Mouse (Mus musculus) heart, adult 9 months (tissue): ENCODE results near the gene Atp8a2.
A peak's percentile ranks its signal among the peaks of the same experiment; 100 is the strongest.
"Not testable (repeated sequence)": the region's sequence is repeated elsewhere in the genome, so short reads cannot be mapped to it uniquely, and the experiment has no call there.

Experiments
- DNase-seq, 2 experiments: peaks; one replicate each; pipeline ENCODE4 v3.0.0; 2022; ENCODE audit warnings: low spot score in 2 of 2

Gene Atp8a2

GRCm38 (mm10) chr14:59783348-59784341, 413.3 kb downstream of the Atp8a2 start:
- DNase-seq: no peak

- DNase-seq: no peak
These were observed 416.6 kb downstream of the Atp8a2 start for GRCm38 (mm10) chr14:59780391-59780790.

GRCm38 (mm10) chr14:59762227-59762626, 434.8 kb downstream of the Atp8a2 start:
- no peak for DNase-seq

GRCm38 (mm10) chr14:59759900-59760493, 437.0 kb downstream of the Atp8a2 start:
- no peak for DNase-seq

DNA sequence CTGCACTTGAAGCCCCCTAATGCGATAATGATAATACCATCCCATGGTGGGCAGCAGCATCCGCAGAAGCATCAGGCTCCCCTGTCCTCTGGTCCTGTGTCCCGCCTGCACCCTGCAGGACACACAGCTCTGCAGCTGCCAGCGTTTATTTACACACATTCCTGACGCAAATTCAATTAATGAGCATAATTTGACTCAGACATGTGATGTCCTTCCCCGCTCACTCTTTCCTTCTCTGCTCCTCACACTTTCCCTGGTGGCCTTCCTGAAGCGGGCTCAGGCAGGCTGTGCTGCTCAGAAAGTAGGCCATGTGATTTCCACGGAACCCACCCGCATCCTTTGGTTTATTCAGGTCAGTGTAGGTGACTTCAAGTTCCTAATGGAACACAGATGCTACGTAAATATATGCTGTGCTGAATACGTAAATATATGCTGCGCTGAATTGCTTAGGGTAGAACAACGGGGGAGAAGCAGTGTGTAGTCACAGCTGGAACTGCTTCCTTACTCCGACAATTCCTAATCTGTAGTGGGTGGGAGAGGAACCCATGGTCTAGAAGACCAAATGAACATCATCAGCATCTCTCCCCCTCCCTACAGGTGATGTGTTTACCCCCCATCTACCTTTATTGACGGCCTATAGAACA, 437.7 kb downstream of the Atp8a2 start:
- no peak for DNase-seq

- no peak for DNase-seq
These were observed 444.6 kb downstream of the Atp8a2 start for GRCm38 (mm10) chr14:59752401-59752800.

DNA sequence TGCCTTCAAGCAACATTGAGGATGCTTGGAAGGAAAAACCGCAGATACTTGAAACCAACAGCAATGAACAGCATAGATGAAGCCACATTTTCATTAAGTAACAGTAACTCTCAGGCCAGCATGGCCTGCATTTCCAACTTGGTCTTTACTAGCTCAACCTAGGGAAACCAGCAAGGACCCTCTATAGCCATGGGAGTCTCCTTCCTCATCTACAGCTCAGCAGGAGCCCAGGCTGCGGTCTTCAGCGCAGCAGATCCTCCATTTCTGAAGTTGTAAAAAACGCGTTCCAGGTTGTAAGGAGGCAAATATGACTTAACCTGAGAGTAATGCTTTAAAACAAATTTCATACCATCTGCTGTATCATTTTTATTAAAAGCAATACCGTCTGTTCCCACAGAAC, 447.0 kb downstream of the Atp8a2 start:
- DNase-seq: no peak

GRCm38 (mm10) chr14:59745676-59746075, 451.3 kb downstream of the Atp8a2 start:
- DNase-seq: no peak

DNA sequence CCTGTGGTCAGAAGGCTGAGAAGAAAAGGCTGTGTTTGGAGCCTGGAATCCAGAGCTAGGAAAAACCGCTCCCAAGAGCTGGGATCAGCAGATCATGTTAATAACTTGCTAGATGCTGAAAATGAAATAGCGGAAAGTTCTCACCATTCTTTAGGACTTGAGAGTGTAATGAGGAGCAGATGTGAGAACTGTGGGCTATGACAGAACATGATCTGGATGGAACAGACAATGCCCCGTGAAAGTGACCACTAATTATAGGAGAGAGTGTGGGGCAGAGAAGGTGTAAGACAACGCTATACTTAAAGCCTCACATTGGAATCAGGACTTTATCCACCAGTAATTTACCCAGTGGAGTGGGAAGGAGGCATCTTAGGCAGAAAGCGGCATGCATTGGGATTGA, 455.2 kb downstream of the Atp8a2 start:
- no peak for DNase-seq

DNA sequence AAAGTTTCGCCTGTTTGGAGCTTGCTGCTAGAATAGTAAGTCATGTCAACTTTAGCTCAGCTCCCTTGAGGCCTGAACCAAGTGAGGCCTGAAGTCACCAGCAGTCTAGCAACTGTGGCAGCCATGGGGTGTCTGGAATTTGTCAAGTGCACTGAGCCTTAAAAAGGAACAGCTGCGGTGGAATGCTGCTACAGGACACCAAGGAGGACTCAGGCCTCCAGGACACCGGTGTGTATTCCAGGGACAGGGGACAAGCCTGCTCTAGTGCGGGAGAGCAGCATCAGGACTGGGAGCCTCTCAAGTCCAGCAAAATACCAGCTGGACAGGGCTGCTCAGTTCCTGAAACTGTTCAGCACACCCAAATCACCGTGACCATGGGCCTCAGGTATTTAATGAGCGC, 457.5 kb downstream of the Atp8a2 start:
- DNase-seq: no peak

- no peak for DNase-seq
These were observed 459.2 kb downstream of the Atp8a2 start for GRCm38 (mm10) chr14:59737734-59738294.

DNA sequence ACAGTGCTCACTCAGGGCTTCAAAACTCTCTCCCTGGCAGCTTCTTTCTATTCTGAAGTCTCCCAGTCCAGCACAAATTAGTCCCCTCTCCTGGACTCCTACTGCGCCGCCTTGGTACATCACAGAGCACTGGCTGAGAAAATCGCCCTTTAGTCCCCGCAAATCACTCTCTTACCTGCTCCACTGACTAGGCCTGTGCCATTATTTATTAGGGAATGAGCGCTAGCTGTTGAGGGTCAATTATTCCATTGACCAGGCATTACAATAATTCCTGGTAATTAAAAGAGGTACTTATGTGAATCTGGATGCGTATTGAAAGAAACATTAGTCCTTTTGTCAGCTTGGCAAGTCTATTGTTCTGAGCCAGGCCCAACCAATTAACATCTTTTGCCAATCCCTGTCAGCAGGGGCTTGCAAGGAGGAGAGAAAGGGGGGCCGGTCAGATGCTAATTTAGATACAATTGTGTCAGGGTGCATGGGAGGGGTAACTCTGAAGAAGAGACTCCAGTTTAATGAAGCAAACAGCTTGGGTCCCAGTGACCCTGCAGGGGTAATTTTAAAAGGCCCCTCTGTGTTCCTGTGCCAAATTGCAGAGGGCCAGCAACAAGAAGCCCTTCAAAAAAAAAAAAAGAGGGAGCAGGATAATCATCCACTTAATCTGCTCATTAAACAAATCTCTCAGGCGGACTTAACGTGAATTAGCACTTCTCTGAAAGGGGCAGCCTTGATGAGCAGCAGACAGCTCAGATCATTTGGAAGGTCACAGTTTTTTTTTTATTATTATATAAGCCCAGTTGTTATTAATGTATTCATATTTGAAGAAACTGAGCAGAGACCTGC, 459.9 kb downstream of the Atp8a2 start:
- no peak for DNase-seq

DNA sequence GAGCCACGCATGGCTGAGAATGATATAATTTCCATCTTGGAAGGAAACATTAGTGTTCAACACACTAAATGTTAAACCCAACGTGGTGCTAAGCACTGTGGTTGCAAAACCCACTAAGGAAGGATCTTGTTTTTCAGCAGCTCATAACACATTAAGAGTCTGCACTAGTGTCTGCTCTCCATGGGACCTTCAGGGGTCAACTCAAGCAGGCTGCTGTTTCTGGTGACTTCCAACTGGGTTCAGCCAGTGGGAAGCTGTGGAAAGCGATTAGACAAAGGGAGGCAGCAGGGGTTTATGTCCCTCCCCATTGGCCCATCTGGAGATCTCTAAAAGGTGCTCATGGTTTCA, 467.0 kb downstream of the Atp8a2 start:
- DNase-seq: no peak

DNA sequence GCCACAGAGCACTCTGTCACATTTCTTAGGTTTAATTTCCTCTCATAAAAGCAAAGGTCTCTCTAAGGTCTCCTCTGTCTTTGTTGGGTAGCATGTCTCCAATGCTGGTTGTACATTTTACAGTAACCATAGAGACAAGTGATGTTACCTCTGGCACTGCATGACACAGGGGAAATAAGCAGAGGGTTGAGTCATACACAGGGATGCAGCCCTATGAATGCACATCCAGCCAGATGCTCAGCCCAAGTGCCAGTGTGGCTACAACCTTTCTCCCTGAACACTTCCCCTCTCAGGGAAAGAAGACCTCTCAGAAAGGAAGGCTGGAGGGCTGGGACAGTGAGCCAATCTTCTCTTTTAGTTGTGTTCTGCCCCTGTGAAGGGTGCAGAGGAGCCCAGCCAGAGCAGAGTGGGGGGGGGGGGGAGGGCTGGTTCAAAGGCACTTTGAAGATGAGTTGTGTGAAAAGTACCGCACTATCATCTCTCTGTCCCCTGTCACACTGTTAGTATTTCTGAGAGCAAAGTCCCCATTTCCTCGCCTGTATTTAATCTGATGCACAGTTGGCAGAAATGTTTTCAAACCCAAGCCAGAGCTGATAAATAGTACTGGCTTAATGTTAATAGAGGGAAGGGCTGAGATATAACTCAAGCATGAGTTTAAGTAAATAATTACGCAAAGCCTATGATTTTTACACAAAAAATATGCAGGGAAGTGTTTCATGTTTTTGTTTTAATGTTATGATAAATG, 467.5 kb downstream of the Atp8a2 start:
- no peak for DNase-seq

- DNase-seq: no peak
These were observed 470.0 kb downstream of the Atp8a2 start for GRCm38 (mm10) chr14:59727016-59727415.

- DNase-seq: no peak
These were observed 473.8 kb downstream of the Atp8a2 start for GRCm38 (mm10) chr14:59723163-59723562.

GRCm38 (mm10) chr14:59721957-59722356, 475.0 kb downstream of the Atp8a2 start:
- peak in 1 of 2 experiments; percentile 30 for DNase-seq

DNA sequence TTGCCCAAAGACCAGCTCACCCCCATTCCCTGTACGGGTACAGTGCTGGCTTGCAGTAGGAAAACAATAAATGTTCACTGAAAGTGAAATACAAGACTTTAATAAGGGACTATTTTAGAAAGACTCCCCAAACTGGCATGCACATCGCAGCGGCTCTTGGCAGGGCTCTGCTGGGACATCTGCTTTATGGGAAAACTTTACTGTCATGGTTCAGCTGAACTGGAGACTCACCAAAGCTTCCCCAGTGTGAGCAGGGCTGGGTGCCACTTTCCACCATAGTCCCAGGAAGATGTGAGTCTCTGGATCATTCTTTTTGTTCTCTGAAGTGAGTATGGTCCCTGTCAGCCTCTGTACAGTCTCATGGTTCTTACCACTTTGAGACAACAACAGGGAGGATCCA, 475.6 kb downstream of the Atp8a2 start:
- DNase-seq: no peak

DNA sequence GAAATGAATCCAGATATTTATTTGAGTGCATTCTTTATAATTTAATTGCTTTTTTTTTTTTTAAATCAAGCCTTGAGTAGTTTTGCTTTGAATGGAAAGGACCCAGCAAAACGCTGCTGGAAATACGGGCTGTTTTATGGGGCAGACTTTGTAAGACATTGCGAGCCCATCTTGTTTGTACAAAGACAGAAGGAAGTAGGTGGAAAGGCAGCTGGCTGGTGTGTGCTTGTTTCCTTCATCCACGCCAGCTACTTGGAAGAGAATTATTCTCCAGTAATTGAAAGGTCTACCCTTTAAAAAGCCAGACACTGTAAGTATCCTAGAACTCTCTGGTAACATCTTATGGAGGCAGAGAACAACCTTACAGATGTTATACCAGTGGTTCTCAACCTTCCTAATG, 476.6 kb downstream of the Atp8a2 start:
- no peak for DNase-seq

DNA sequence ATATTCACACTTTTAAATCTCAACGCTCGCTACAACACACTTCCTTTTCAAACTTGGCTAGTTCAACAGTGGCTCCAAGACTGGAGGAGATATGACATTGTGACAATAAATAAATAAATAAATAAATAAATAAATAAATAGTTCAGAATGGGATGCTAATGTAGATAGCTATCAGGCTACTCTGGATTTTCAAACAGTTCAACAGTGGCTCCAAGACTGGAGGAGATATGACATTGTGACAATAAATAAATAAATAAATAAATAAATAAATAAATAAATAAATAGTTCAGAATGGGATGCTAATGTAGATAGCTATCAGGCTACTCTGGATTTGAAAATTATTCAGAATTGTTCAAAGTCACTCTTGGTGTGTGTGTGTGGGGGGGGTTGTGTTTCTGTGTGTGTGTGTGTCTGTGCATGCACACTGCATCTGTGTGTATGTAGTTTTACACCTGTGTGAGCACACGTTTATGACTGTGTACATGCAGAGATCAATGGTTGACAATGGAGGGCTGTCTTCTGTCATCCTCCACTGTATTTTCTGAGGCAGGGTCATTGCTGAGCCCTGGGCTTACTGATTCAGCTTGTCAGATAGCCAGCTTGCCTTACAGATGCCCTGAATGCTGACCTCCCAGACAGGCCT, 480.4 kb downstream of the Atp8a2 start:
- not testable (repeated sequence) for DNase-seq
